Mouse (Mus musculus): ENCODE results near the gene Vapa. TPM values are rescaled to one million over a fixed set of nuclear protein-coding genes. Genes with fewer than 3 reads are reported as not detected.

The Vapa gene
- total RNA-seq, 2 experiments from 2014 or later = 142 to 159 TPM

GRCm38 (mm10) chr17:65626301-65626700 is 12.9 kb upstream of the Vapa start:
- no peak for DNase-seq (ENCODE audit: low spot score in 2 of 2)

- no peak for DNase-seq (ENCODE audit: low spot score in 2 of 2)
Observed at GRCm38 (mm10) chr17:65625563-65625962, 12.2 kb upstream of the Vapa start.

GRCm38 (mm10) chr17:65623130-65623529 is 9.8 kb upstream of the Vapa start:
- DNase-seq (ENCODE audit: low spot score in 2 of 2) = no peak

- DNase-seq (ENCODE audit: low spot score in 2 of 2) = no peak
Observed at GRCm38 (mm10) chr17:65618431-65618830, 5.1 kb upstream of the Vapa start.

GRCm38 (mm10) chr17:65615678-65616077 is 2.3 kb upstream of the Vapa start:
- DNase-seq (ENCODE audit: low spot score in 2 of 2) = no peak

- DNase-seq (ENCODE audit: low spot score in 2 of 2) = no peak
Observed at GRCm38 (mm10) chr17:65614431-65614830, 1.1 kb upstream of the Vapa start.

- DNase-seq (ENCODE audit: low spot score in 2 of 2) = no peak
Observed at GRCm38 (mm10) chr17:65613142-65613462, 253 bp downstream of the Vapa start.

GRCm38 (mm10) chr17:65612391-65613141 is 789 bp downstream of the Vapa start:
- peak; percentile 29 to 50 for DNase-seq (ENCODE audit: low spot score in 2 of 2)

- no peak for DNase-seq (ENCODE audit: low spot score in 2 of 2)
Observed at GRCm38 (mm10) chr17:65611721-65612120, 1.6 kb downstream of the Vapa start.

GRCm38 (mm10) chr17:65608743-65609142 is 4.6 kb downstream of the Vapa start:
- no peak for DNase-seq (ENCODE audit: low spot score in 2 of 2)

GRCm38 (mm10) chr17:65608312-65608687 is 5.1 kb downstream of the Vapa start:
- DNase-seq (ENCODE audit: low spot score in 2 of 2) = no peak

- DNase-seq (ENCODE audit: low spot score in 2 of 2) = no peak
Observed at GRCm38 (mm10) chr17:65607574-65608311, 5.6 kb downstream of the Vapa start.

GRCm38 (mm10) chr17:65606014-65606413 is 7.3 kb downstream of the Vapa start:
- DNase-seq (ENCODE audit: low spot score in 2 of 2) = no peak

GRCm38 (mm10) chr17:65604892-65605291 is 8.5 kb downstream of the Vapa start:
- DNase-seq (ENCODE audit: low spot score in 2 of 2) = no peak

- no peak for DNase-seq (ENCODE audit: low spot score in 2 of 2)
Observed at GRCm38 (mm10) chr17:65604315-65604714, 9.0 kb downstream of the Vapa start.

- DNase-seq (ENCODE audit: low spot score in 2 of 2) = no peak
Observed at GRCm38 (mm10) chr17:65597857-65598486, 15.4 kb downstream of the Vapa start.

- DNase-seq (ENCODE audit: low spot score in 2 of 2) = no peak
Observed at GRCm38 (mm10) chr17:65594687-65595086, 18.7 kb downstream of the Vapa start.

- DNase-seq (ENCODE audit: low spot score in 2 of 2) = no peak
Observed at GRCm38 (mm10) chr17:65586892-65587291, 26.5 kb downstream of the Vapa start.

- no peak for DNase-seq (ENCODE audit: low spot score in 2 of 2)
Observed at GRCm38 (mm10) chr17:65581440-65581839, 31.9 kb downstream of the Vapa start.

- no peak for DNase-seq (ENCODE audit: low spot score in 2 of 2)
Observed at GRCm38 (mm10) chr17:65579766-65580165, 33.6 kb downstream of the Vapa start.

- no peak for DNase-seq (ENCODE audit: low spot score in 2 of 2)
Observed at GRCm38 (mm10) chr17:65575339-65575738, 38.0 kb downstream of the Vapa start.

- DNase-seq (ENCODE audit: low spot score in 2 of 2) = no peak
Observed at GRCm38 (mm10) chr17:65574850-65575249, 38.5 kb downstream of the Vapa start.

Data from gastrocnemius, postnatal 4 days (tissue).